Mouse (Mus musculus): ENCODE measurements at regions not wholly inside any gene's neighbourhood (a gene's known extent, or its start where the extent isn't known, plus 50 kb on each side); places are given as distances from the start of the nearest gene placed in this dataset.

GRCm38 (mm10) chr2:149467801-149468200 is 62.9 kb downstream of the Cst10 start:
- Histone ChIP-seq H3K27me3 (replicated peaks; ENCODE audit: control insufficient read depth, insufficient read depth, low read length) (no peaks in the 10 kb centered on the region), H3K36me3 (ENCODE audit: control insufficient read depth, insufficient read depth, low read length) (no peaks in the 10 kb centered on the region), H3K4me3 (ENCODE audit: insufficient read depth, low read depth, low read length) (no peak overlapping the region), H3K27ac (ENCODE audit: insufficient read depth, low read depth, low read length) (no peak overlapping the region), H3K4me1 (ENCODE audit: control insufficient read depth, insufficient read depth, low read length) (no peaks in the 10 kb centered on the region)
- WGBS, result 73% methylated on average over 2 of the region's 2 CpGs
- TF ChIP-seq POLR2A (IDR thresholded peaks at IDR 0.05; ENCODE audit: low read depth, low read length) (no peak), CTCF (conservative IDR thresholded peaks at IDR 0.05; ENCODE audit: insufficient read depth, insufficient read length, low read depth, low read length) (no peak)
- DNase-seq, result no peak

- WGBS, result 53% methylated on average over 2 of the region's 2 CpGs
- Histone ChIP-seq H3K36me3 (ENCODE audit: control insufficient read depth, insufficient read depth, low read length) (no peaks in the 10 kb centered on the region), H3K4me3 (ENCODE audit: insufficient read depth, low read depth, low read length) (no peak overlapping the region), H3K27me3 (replicated peaks; ENCODE audit: control insufficient read depth, insufficient read depth, low read length) (no peaks in the 10 kb centered on the region), H3K27ac (ENCODE audit: insufficient read depth, low read depth, low read length) (no peak overlapping the region), H3K4me1 (ENCODE audit: control insufficient read depth, insufficient read depth, low read length) (no peaks in the 10 kb centered on the region)
- no peak for TF ChIP-seq POLR2A (IDR thresholded peaks at IDR 0.05; ENCODE audit: low read depth, low read length)
- no peak for TF ChIP-seq CTCF (conservative IDR thresholded peaks at IDR 0.05; ENCODE audit: insufficient read depth, insufficient read length, low read depth, low read length)
- no peak for DNase-seq
Observed at GRCm38 (mm10) chr2:149472411-149472810, 67.6 kb downstream of the Cst10 start.

GRCm38 (mm10) chr2:149493280-149493988 is 88.6 kb downstream of the Cst10 start:
- H3K27me3 ChIP-seq (replicated peaks; ENCODE audit: control insufficient read depth, insufficient read depth, low read length), result no peaks in the 10 kb centered on the region
- TF ChIP-seq CTCF (conservative IDR thresholded peaks at IDR 0.05; ENCODE audit: insufficient read depth, insufficient read length, low read depth, low read length), result no peak
- TF ChIP-seq POLR2A (IDR thresholded peaks at IDR 0.05; ENCODE audit: low read depth, low read length), result no peak
- no peaks in the 10 kb centered on the region for H3K36me3 ChIP-seq (ENCODE audit: control insufficient read depth, insufficient read depth, low read length)
- H3K4me1 ChIP-seq (ENCODE audit: control insufficient read depth, insufficient read depth, low read length), result no peaks in the 10 kb centered on the region
- WGBS, result 47% methylated on average over 2 of the region's 2 CpGs
- no peak overlapping the region for H3K4me3 ChIP-seq (ENCODE audit: insufficient read depth, low read depth, low read length)
- no peak overlapping the region for H3K27ac ChIP-seq (ENCODE audit: insufficient read depth, low read depth, low read length)
- DNase-seq, result no peak

GRCm38 (mm10) chr2:149512870-149513269 is 108.0 kb downstream of the Cst10 start:
- Histone ChIP-seq H3K36me3 (ENCODE audit: control insufficient read depth, insufficient read depth, low read length) (no peaks in the 10 kb centered on the region), H3K27ac (ENCODE audit: insufficient read depth, low read depth, low read length) (no peak overlapping the region), H3K4me3 (ENCODE audit: insufficient read depth, low read depth, low read length) (no peak overlapping the region), H3K4me1 (ENCODE audit: control insufficient read depth, insufficient read depth, low read length) (no peaks in the 10 kb centered on the region), H3K27me3 (replicated peaks; ENCODE audit: control insufficient read depth, insufficient read depth, low read length) (no peaks in the 10 kb centered on the region)
- DNase-seq, result no peak
- WGBS, result 68% methylated on average over 1 of the region's 1 CpGs
- TF ChIP-seq CTCF (conservative IDR thresholded peaks at IDR 0.05; ENCODE audit: insufficient read depth, insufficient read length, low read depth, low read length), result no peak
- TF ChIP-seq POLR2A (IDR thresholded peaks at IDR 0.05; ENCODE audit: low read depth, low read length), result no peak

GRCm38 (mm10) chr2:149524424-149524823 is 119.6 kb downstream of the Cst10 start:
- H3K27me3 ChIP-seq (replicated peaks; ENCODE audit: control insufficient read depth, insufficient read depth, low read length), result no peaks in the 10 kb centered on the region
- DNase-seq, result no peak
- TF ChIP-seq CTCF (conservative IDR thresholded peaks at IDR 0.05; ENCODE audit: insufficient read depth, insufficient read length, low read depth, low read length) (no peak), POLR2A (IDR thresholded peaks at IDR 0.05; ENCODE audit: low read depth, low read length) (no peak)
- no peaks in the 10 kb centered on the region for H3K36me3 ChIP-seq (ENCODE audit: control insufficient read depth, insufficient read depth, low read length)
- no peaks in the 10 kb centered on the region for H3K4me1 ChIP-seq (ENCODE audit: control insufficient read depth, insufficient read depth, low read length)
- H3K4me3 ChIP-seq (ENCODE audit: insufficient read depth, low read depth, low read length), result no peak overlapping the region
- H3K27ac ChIP-seq (ENCODE audit: insufficient read depth, low read depth, low read length), result no peak overlapping the region

GRCm38 (mm10) chr2:149542837-149543236 is 138.0 kb downstream of the Cst10 start:
- H3K4me3 ChIP-seq (ENCODE audit: insufficient read depth, low read depth, low read length), result no peak overlapping the region
- DNase-seq, result no peak
- H3K36me3 ChIP-seq (ENCODE audit: control insufficient read depth, insufficient read depth, low read length), result no peaks in the 10 kb centered on the region
- H3K4me1 ChIP-seq (ENCODE audit: control insufficient read depth, insufficient read depth, low read length), result no peaks in the 10 kb centered on the region
- TF ChIP-seq POLR2A (IDR thresholded peaks at IDR 0.05; ENCODE audit: low read depth, low read length), result no peak
- no peak for TF ChIP-seq CTCF (conservative IDR thresholded peaks at IDR 0.05; ENCODE audit: insufficient read depth, insufficient read length, low read depth, low read length)
- WGBS, result 64% methylated on average over 2 of the region's 2 CpGs
- no peaks in the 10 kb centered on the region for H3K27me3 ChIP-seq (replicated peaks; ENCODE audit: control insufficient read depth, insufficient read depth, low read length)
- H3K27ac ChIP-seq (ENCODE audit: insufficient read depth, low read depth, low read length), result no peak overlapping the region

- Histone ChIP-seq H3K27ac (ENCODE audit: insufficient read depth, low read depth, low read length) (no peak overlapping the region), H3K4me1 (ENCODE audit: control insufficient read depth, insufficient read depth, low read length) (no peaks in the 10 kb centered on the region), H3K4me3 (ENCODE audit: insufficient read depth, low read depth, low read length) (no peak overlapping the region), H3K36me3 (ENCODE audit: control insufficient read depth, insufficient read depth, low read length) (no peaks in the 10 kb centered on the region), H3K27me3 (replicated peaks; ENCODE audit: control insufficient read depth, insufficient read depth, low read length) (no peaks in the 10 kb centered on the region)
- no peak for DNase-seq
- no peak for TF ChIP-seq CTCF (conservative IDR thresholded peaks at IDR 0.05; ENCODE audit: insufficient read depth, insufficient read length, low read depth, low read length)
- WGBS, result 70% methylated on average over 2 of the region's 2 CpGs
Observed at GRCm38 (mm10) chr2:149545708-149546107, 140.9 kb downstream of the Cst10 start.

Measured in kidney, adult 2 months (tissue).